Mouse (Mus musculus): Measurements from ENCODE around the gene Rcor1.

- TF ChIP-seq ZNF384 (IDR thresholded peaks at IDR 0.05; ENCODE audit: low read depth, low read length), result no peak
- TF ChIP-seq MAFK (IDR thresholded peaks at IDR 0.05; ENCODE audit: insufficient read depth, low read depth, low read length), result no peak
- no peak for TF ChIP-seq HCFC1 (IDR thresholded peaks at IDR 0.05; ENCODE audit: borderline replicate concordance, insufficient read depth, low read length)
- TF ChIP-seq ZC3H11A (IDR thresholded peaks at IDR 0.05; ENCODE audit: borderline replicate concordance, low read depth, low read length), result no peak
Observed at GRCm38 (mm10) chr12:111154641-111155040, 115.5 kb downstream of the Rcor1 start.

Data from ES-E14 (cell line).